Mouse (Mus musculus) megakaryocyte-erythroid progenitor cell, adult 5 weeks (primary cell): ENCODE data around the gene Has3. TPM values are rescaled to one million over a fixed set of nuclear protein-coding genes. Genes with fewer than 3 reads are reported as not detected.

Experiments
- polyA plus RNA-seq: library from polyadenylated mRNA; stranded (reverse); fragments of >175 nt; gene quantifications from 2 replicates; pipeline ENCODE4 v1.2.3, GENCODE M21; 2012

The Has3 gene
- polyA plus RNA-seq = not detected in 2 replicates

GRCm38 (mm10) chr8:106870051-106870450 is at the start of gene Has3:
Gene Has3, plus strand, starts transcription at chr8:106870242.

DNA sequence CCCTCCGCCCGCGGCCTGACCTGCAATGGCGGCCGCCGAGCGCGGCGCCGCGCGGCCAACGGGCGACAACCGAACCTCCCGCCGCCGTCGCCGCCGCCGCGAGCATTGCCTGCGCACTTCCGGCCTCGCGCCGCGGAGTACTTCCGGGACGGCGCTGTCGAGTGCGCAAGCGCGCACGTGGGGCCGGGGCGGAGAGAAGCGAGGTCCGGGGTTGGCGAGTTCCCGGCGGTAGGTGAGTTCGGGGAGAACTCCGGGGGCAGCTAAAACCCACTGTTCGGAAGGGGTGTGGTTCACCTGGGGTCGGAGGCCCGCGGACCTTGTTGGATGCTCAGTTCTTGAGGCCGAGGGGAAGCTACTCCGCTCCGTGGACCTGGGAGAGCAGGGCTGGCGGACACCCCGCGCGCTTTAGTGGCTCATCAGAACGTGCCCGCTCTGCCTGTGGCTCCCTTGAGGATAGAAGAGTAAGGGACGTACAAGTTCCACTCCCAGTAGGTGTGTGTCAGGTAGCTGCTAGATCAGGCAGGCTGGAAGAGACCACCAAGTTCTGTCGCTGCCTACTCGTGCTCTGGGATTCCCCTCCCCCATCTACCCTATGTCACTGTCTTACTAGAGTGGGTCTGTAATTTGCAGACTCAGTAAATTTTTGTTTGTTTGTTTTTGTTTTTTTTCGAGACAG is 23.6 kb downstream of the Has3 start, which contains the start of gene Utp4:
Gene Utp4 (plus strand): TSS at position 156 of the 676 bp plus-strand sequence.

Other genes starting within 250 kb of the Has3 start
- 3.1 and 3.4 TPM in 2 replicates for gene Tango6, start 187.2 kb upstream of the Has3 start, polyA plus RNA-seq
- 10.0 and 16.5 TPM in 2 replicates for gene Utp4, start 23.4 kb downstream of the Has3 start, polyA plus RNA-seq
- gene Sntb2, start 65.5 kb downstream of the Has3 start, polyA plus RNA-seq = 4.4 and 8.0 TPM in 2 replicates
- gene Vps4a, start 161.0 kb downstream of the Has3 start, polyA plus RNA-seq = 23.3 and 26.7 TPM in 2 replicates
- 19.1 and 21.1 TPM in 2 replicates for gene Pdf, start 178.4 kb downstream of the Has3 start, polyA plus RNA-seq
- 17.3 and 17.5 TPM in 2 replicates for gene Cog8, start 186.4 kb downstream of the Has3 start, polyA plus RNA-seq
- gene Nip7, start 186.6 kb downstream of the Has3 start, polyA plus RNA-seq = 10.3 and 19.1 TPM in 2 replicates
- 0.08 TPM in 1 of 2 replicates, not detected in the other for gene Tmed6, start 195.4 kb downstream of the Has3 start, polyA plus RNA-seq
- gene Terf2, start 226.3 kb downstream of the Has3 start, polyA plus RNA-seq = 21.2 and 23.9 TPM in 2 replicates